Comparison of ENCODE assay signal across 15 mouse cellular contexts in the genomic region with DNA sequence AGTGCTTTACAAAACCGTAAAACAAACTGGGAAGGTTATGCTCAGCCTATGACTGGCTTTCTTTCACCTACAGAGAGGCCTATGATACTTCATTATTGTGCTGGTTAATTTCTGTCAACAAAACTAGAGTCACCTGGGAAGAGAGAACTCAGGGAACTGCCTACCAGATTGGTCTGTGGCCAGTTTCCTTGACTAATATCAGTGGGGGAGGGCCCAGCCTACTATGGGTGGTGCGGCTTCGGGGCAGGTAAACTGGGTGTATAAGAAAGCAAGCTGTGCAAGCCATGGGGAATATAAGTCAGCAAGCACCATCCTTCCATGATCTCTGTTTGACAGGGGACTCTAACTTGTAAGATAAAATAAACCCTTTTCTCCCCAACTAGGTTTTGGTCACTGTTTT. TPM values are rescaled to one million over a fixed set of nuclear protein-coding genes. Genes with fewer than 3 reads are reported as not detected.
"Had no signal": no experiment of that assay in that cellular context is flagged by ENCODE, and none has a peak within 500 bp of the region (broad histone marks: within the 10 kb centered on the region; RNA-seq: fewer than 3 reads in every experiment).

No protein-coding gene starts in this region.

- H3K36me3 ChIP-seq: limb, embryonic 13.5 days; neural tube, embryonic 15.5 days had no signal

- DNase-seq: kidney, adult 18-20 months; left cerebral cortex, postnatal 4 days; lung, embryonic 14.5 days; lung, postnatal 10 days; midbrain, embryonic 14.5 days; right cerebral cortex, adult 18-20 months; right cerebral cortex, postnatal 25 days; thymus, adult 18-20 months; thymus, postnatal 14 days had no signal

- H3K27ac ChIP-seq: limb, embryonic 13.5 days; liver, embryonic 14.5 days; midbrain, embryonic 10.5 days; neural tube, embryonic 15.5 days had no signal

- H3K9ac ChIP-seq: limb, embryonic 13.5 days; liver, embryonic 14.5 days; lung, embryonic 14.5 days; neural tube, embryonic 15.5 days had no signal

- H3K4me1 ChIP-seq: limb, embryonic 13.5 days; midbrain, embryonic 10.5 days; neural tube, embryonic 15.5 days had no signal

- H3K9me3 ChIP-seq: limb, embryonic 13.5 days; midbrain, embryonic 10.5 days; neural tube, embryonic 15.5 days had no signal

- H3K4me3 ChIP-seq: limb, embryonic 13.5 days; midbrain, embryonic 10.5 days; myocyte; neural tube, embryonic 15.5 days had no signal

RNA-seq across cellular contexts. Expression of gene Dcbld1, which starts 47.2 kb away (rescaled TPM):
- total RNA-seq: megakaryocyte, adult 5-6 weeks had no signal
